Mouse (Mus musculus): ENCODE measurements around the gene Ube2k.

- TF ChIP-seq TAL1 (IDR thresholded peaks at IDR 0.05; ENCODE audit: low read length) (no peak), GATA1 (IDR thresholded peaks at IDR 0.05; ENCODE audit: low read length) (no peak)
Observed at GRCm38 (mm10) chr5:65508395-65508794, 28.6 kb upstream of the Ube2k start.
